Mouse (Mus musculus) cerebellum, adult 9-10 months (tissue): ENCODE measurements around the gene Naaladl1.
A peak's percentile ranks its signal among the peaks of the same experiment; 100 is the strongest.

Experiments used
- DNase-seq: peaks from one replicate; pipeline ENCODE4 v3.0.0; 2022

The Naaladl1 gene

DNA sequence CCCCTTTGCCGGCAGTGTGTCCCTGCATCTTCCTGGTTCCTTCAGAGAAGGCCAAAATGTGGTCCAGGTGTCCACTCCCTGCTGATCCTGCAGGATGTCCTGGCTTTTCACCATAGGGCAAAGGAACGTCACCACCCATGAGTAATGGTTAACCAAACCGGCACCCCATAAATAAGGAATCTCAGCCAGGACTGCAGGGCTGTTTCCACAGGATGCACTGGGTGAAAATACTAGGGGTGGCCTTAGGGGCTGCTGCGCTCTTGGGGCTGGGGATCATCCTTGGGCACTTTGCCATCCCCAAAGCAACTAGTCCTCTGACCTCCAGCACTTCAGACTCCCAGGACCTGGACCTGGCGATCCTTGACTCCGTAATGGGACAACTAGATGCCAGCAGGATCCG is at the start of gene Naaladl1:
Naaladl1 (plus strand) TSS at position 197 of the 400 bp plus-strand sequence.
- DNase-seq: no peak

DNA sequence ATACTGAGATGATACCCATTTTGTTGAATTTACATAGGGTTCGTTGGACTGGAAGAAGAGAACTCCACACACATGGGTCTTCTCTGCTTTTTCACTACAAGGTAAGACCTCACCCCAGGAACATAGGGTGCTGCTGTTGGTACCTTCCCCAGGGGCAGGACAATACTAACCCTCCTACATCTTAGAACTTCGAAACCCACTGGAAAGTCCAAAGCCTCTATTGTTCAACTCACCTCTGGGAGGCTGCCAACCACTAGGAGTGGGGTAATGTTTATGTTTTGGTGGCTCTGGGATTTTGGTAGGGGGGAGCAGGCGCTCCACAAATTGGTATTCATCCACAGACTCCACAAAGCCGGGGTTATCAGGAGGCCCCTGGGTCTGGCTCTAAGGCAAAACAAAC is 48.9 kb upstream of the Naaladl1 start:
- DNase-seq: peak; percentile 57

DNA sequence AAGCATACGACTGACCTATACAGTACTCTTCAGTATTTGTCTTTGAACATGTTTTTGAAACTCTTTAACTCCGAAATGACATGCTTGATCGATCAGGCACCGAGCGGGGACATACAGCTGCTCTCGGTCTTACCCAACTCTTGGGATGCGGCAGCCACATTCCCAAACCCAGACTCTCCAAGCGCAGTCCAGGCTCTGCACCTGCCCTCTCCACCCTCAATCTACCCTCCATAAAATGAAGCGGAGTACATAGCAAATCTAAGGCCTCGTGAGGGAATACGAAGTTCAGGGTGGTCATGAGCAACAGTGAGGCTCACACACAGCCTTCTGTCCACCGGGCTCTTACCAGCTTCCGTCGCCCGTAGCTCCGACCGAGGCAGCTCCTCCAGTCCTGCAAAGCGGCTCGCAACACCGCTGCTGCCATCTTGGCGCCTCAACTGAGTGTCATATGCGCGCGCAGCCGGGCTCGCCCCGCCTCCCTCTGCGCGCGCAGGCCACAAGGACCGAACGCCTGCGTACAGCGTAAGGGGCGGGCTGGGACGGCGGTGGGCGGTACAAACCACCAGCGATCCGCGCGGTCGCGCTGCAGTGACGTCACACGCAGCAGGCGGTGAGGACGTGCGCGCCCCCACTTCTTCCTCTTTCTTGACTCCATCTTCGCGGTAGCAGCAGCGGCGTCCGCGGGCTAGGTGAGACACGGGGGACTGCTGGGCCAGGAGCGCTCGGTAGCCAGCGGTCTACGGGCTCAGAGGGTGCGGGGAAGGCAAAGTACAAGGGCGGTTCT is 48.1 kb upstream of the Naaladl1 start, which contains the start of the genes Mrpl49 and Fau:
Mrpl49 (minus strand) TSS at position 473 of the 784 bp plus-strand sequence.
Fau (plus strand) TSS at position 532 of the 784 bp plus-strand sequence.
- peak; percentile 98 for DNase-seq

DNA sequence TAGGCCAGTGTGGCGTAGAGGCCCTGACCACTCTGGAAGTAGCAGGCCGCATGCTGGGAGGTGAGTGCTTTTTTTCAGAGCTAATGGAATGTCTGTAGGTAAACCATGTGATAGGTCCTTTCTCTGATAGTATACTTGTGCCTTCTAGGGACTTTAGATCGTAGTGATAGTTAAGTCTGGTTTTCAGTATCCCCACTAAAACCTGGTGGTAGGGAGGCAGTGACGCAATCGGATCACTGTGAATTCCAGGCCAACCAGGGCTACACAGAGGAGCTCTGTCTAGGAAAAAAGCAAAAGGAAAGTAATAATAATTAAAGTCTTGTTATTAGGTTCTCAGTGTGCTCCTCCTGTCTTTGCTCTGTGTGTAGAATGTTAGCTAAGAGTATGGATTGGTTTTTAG is 47.1 kb upstream of the Naaladl1 start:
- DNase-seq: no peak

DNA sequence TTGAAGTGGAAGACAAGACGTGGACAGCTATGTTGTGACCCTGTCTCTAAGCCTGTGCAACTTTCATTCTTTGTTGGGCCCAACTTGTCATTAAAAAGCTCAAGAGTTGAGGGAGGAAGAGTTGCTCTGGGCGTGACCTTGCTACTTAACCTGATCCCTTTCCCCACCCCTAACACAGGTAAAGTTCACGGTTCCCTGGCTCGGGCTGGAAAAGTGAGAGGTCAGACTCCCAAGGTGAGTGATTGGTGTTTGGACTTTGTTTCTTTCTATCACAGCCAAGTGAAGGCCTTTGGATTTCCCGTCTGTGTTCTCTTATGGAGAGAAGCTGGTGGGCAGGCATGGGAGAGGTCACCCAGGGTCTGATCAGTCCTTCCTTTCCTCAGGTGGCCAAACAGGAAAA is 46.6 kb upstream of the Naaladl1 start:
- DNase-seq: no peak

DNA sequence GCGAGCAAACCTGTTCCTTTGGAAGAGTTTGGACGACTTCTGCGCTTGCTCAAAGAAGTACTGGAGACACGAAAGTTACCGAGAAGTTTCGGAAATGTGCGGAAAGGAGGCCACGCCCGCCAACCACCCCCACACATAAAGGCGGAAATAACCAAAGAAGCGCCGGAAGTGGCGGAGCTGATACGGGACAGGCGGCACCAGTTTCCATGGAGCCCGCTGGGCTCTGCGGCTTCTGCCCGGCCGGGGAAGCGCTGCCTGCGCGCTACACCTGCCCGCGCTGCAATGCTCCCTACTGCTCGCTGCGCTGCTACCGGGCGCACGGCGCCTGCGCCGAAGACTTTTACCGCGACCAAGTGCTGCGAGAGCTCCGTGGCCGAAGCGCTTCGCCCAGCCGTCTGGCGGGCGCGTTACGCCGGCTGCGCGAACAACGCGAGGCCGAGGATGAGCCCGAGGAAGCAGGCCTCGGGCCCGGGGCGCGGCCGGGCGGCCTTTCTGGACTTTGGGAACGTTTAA is 44.5 kb upstream of the Naaladl1 start, which contains the start of gene Znhit2:
Znhit2 (plus strand) TSS at position 172 of the 513 bp plus-strand sequence.
- DNase-seq: peak; percentile 88

DNA sequence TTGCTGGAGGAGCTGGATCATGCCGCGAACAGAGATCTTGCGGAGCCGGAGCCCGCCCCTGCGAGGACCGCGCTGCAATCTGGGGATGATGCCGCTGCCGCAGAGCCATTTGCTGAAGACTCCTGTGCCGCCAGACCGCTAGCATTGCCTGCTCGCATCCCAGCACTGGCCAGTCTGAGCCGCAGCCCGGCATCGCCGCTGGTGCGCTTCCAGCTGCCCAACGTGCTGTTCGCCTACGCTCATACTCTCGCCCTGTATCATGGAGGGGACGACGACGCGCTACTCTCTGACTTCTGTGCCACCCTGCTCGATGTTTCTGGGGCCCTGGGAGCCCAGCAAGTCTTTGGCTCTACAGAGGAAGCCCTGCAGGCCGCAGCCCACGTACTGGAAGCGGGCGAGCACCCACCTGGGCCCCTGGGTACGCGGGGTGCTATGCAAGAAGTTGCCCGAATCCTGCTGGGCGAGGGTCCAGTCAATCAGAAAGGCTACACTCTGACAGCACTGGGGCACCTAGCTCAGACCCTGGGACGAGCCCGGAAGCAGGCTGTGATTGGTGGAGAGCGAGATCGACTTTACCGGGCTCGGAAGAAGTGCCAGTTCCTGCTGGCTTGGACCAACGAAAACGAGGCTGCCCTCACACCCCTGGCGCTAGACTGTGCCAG is 43.8 kb upstream of the Naaladl1 start:
- DNase-seq: peak; percentile 60

DNA sequence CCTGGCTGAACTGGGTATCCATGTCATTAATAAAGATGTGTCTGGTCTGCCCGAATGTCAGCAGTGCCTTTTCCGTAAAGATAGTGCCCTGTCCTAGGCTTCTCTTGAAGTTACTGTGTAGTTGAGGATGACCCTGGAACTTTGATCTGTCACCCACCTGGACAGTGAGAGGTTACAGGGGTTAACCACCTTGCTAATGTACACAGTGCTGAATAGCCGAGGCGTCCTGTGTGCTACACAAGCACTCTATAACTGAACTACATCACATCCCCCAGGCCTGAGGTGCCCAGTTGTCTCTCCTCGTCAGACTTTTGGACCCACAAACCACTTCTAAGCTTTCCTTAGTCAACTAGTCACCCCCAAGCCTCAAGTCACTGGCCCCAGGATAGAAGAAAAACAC is 43.2 kb upstream of the Naaladl1 start:
- no peak for DNase-seq

DNA sequence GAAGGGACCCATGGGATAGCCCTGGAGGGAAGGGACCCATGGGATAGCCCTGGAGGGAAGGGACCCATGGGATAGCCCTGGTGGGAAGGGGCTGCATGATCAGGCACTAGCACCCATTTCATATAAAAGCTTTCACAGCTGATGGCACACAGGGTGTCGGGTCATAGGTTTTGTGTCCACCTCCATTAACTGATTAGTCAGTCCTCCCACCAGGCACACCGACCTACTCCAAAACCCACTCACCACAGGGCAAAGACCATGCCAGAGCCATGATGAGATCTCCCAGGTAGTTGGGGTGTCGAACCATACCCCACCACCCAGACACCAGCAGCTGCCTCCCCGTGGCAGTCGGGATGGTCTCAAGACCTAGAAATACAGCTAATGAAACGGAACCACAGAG is 42.5 kb upstream of the Naaladl1 start:
- DNase-seq: no peak

DNA sequence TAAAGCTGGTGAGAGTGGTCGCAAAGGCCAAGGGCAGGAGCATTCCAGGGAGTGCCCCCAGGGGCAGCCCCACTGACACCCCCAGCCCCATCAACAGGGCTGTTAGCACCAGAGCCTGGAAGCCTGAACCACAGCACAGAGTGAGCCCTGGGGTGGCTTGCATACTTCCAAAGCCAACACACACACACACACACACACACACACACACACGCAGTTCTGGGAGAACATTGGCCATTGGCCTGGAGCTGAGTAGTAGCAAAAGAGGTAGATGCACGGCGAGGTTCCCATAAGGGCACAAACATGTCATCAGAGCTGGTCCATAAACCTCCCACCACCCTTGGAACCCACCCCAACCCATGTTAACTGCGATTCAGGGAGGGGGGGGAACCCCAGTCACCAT is 39.0 kb upstream of the Naaladl1 start:
- no peak for DNase-seq

DNA sequence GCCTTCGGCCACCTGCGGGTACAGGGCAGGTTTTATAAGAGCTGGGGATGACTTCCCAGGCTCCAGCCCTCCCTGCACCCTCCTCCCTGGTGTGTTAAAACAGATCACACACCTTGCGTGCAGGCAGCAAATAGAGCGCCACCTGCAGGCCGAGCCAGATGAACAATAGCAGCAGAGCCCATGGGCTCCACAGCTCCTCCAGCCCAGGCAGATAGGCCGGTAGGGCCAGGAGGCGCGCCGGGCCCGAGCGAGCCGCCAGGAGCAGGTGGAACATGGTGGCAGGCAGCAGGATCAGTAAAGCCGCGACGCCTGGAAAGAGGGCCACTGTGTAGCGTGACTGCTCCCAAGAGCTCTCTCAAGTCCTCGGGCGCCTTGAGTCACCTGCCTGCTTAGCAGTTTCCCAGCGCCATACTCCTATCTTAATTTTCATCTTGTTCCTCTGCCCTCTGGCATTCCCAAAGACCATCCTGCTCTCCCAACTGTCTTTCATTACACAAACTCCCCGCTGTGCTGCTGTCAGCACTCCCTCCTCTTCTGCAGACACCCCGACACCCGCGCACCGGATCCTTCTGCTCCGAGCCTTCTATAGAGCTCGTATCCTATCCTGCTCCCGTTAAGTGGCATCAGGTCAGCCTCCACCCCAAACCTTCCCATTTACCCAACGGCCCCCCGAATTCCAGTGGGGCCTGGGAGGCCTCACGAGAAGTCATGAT is 38.4 kb upstream of the Naaladl1 start:
- peak; percentile 92 for DNase-seq

DNA sequence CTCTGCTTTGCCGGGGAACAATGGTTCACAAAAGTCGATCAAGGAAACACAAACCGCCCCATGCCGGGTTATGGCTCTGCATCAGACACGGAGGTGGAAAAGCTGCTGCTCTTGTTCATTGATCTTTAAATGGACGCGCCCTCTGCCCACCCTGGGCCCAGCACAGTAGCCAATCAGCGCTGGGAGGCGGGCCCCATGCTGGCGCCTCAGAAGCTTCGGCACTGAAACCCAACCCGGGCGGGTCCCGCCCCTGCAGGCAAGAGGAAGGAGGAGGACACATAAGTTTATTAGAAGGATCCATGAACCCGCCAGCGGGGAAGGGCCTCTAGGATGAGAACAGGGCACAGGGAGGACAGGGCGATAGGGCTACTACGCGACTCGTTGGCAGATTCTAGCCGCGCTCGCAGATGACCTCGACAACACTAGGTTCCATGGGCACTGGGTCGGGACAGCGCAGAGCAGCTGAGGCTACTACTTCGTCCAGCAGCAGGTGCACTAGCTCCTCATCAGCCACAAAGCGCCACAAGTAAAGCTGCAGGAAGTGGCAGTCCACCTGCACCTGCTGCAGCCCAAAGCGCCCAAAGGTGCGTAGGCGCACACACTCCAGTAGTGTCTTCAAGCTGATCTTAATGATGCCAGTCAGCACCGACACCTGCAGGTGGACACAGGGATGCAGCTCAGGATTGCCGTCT is 37.7 kb upstream of the Naaladl1 start, which contains the start of gene Tm7sf2:
Tm7sf2 (minus strand) TSS at position 650 of the 692 bp plus-strand sequence.
- peak; percentile 83 for DNase-seq

DNA sequence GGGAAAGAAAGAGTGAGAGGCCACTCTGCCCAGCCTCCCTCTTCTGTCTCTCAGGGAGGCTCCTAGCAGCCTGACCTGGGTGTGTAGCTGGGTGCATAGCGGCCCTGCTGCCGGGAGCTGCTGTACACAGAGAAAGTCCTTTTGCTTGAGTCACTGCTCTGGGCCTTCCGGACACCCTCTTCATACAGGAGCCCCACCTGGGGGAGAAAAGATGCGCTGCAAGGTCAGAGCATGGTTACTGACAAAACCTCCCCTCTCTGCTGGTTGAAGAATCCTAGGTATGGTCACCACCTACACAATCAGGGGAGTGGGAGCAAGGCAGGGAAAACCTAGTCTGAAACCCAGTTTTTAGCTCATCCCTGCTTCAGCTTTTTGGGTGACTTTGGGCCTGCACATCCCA is 36.6 kb upstream of the Naaladl1 start:
- no peak for DNase-seq

DNA sequence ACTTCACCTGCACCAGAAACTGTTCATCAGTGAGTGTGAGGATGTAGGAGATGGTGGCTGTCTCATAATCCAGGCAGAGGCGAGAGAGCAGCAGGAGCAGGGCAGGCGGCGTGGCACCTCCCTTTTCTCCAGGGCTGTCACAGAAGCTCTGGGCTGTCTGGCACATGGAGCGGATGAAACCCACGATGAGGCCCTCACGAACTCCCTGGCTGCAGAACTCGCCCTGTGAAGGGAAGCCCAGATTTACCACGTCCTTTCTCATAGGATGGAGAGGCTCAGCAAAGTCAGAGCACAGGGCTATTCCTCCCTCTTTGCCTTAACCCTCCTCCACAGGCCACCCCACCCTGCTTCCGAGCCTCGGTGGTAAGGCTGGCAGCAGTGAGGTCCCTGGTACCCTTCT is 35.7 kb upstream of the Naaladl1 start:
- no peak for DNase-seq

DNA sequence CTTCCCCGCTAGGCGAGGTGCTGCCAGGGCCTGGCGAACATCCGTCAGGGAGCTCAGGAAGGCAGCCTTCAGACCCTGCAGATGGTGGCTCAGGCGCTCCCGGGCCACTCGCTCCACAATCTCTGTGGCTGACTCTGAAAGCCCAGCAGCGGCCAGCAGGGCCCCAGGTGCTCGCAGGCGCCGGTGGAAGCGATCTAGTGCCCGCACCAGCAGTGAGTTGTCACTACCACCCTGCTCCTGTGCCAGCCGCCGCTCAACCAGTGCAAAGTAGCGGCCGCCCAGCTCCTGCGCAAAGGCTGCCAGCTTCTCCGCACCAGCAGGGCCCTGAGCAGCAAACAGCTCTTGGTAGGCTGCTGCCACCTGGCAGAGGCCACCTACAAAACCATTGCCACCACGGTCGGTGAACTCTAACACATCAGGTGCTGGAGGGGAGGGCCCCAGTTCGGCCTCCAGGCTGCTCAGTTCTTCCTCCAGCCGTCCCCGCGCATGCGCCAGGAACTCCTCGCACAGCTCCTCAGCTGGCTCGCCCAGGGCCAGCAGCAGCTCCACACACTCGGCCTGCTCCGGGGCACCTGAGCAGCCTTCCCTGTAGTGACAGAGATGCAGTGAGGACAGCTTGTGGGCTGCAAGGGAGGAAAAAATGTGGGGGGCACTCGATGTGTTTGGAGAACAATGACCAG is 34.9 kb upstream of the Naaladl1 start:
- DNase-seq: no peak

DNA sequence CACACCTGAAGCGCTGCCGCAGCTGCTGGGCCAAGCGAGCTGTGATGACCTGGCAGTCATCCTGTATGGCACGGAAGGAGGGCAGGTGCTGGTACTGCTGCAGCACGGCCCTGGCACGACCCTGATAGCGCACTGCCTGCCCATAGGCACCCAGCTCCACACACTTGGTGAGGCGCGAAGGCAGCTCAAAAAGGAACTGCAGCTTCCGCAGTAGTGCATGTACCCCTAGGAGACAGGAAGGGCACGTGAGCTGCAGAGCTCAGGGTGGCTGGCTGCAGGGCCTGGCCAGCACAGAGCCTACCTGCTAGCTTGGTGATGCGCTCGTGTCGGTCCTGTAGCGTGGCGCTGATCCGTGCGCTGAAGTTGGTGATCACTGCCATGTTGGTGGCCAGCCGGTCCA is 34.3 kb upstream of the Naaladl1 start:
- DNase-seq: no peak

DNA sequence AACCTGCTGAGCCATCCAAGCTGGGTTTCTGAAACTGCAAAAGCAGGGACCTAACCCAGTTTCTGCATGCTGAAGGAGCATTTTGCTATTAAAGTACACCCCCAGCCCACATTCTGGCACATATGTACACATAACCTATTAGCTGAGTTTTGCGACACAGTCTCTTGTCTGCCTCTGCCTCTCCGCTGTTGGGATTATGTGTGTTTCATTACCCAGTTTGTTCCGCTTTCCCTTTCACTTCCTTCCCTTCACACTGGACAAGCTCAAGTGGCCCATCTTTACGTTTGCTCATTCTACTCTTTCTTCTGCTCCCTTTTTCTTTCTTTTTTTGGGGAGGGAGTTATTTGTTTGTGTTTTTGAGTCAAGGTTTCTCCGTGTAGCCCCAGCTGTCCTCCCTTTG is 31.7 kb upstream of the Naaladl1 start:
- no peak for DNase-seq

DNA sequence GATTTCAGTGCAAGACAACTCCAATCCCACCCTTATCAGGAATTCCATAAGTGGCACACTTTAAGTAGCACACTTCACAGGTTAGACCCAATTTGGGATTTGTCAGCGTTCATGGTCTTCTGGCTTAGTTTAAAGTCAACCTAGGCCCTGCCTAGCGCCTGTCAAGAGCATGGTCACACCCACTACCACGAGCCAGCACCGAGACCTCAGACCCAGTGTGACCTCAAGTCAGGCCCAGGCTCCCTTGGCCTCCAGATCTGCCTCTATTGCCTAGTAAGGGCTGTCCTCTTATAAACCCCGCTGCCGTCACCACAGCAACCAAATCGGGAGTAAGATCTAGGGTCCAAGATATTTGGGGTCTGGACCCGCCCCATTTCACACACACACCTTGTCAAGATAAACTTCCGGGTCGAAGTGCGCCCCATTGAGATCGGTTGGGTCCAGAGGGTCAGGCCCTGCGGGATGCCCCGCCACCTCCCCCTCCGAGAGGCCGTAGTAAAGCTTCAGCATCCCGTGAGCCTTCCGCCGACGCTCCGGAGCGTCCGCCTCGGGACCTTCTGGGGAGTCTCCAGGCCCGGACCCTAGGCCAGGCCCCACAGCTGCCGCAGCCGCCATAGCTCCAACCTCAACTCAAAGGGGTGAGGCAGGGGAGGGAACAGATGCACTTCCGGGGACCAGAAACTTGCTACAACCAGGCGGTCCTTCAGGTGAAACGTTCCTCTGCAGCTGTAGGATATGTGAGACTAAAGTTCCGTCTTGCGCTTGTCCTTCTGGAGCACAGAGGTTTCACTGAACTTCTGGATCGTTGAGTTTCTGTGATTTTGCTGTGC is 28.8 kb upstream of the Naaladl1 start, which contains the start of gene Vps51:
Vps51 (minus strand) TSS at position 668 of the 830 bp plus-strand sequence.
- peak; percentile 90 for DNase-seq

DNA sequence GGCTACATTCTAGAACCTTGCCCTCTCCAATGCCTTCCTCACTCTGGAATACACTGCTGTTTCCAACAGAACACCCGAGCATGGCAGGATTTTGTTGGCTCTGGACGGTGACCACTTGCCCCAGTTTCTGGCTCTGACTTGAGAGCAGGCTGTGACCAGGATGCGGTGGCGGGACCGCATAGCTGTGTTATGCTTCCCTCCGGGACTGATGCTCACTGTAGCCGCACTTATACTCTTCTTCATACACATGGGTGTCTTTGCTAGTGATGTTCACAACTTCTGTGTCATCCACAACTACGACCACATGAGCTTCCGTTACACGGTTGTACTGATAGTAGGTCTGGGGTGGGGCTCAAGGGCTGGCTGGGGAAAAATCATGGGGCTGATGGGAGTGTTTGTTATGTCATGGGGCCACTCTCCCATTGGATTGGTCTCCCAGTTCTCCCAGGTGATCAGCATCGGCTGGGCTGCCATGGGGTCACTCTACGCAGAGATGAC is 25.6 kb upstream of the Naaladl1 start, which contains the start of gene Tmem262:
Tmem262 (plus strand) TSS at position 51 of the 498 bp plus-strand sequence.
- DNase-seq: peak; percentile 23

DNA sequence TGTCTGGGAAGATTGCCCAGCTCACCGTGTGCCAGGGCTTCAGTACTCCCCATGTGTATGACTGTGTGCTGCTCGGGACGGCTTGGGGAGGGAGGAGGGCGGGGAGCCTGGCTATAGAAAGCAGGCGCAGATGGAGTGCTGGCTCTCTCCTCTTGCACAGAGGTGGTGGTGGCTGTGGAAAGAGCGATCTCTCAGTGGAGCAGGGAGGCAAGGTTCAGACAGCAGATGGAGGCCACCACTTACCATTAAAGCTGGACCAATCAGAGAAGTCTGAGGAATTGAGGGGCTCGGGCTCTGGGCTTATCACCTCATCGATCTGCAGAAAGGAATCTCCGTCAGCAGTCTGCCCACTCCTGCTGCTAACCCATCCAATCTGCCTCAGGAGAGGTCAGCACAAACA is 23.4 kb upstream of the Naaladl1 start, which contains the start of gene Gm28374:
Gm28374 (minus strand) TSS at position 101 of the 400 bp plus-strand sequence.
- peak; percentile 13 for DNase-seq
